Mouse (Mus musculus) neural tube, embryonic 15.5 days (tissue): ENCODE data around the gene Ezh2. TPM values are rescaled to one million over a fixed set of nuclear protein-coding genes. Genes with fewer than 3 reads are reported as not detected.

ENCODE experiments used
- ATAC-seq: fragments of 200-750 bp; cut with Nextera tagmentation; 2 replicates; pipeline ENCODE4 v1.8.0; 2017; ENCODE audit warnings: mild to moderate bottlenecking, moderate TSS enrichment, moderate library complexity; ENCODE audit not compliant: low FRiP score
- H3K27ac ChIP-seq: fragments of 300-500 bp; sonication (generic); replicated peaks from 2 replicates; pipeline ENCODE4 v1.5.1; 2015; ENCODE audit warnings: mild to moderate bottlenecking, inconsistent platforms
- H3K27me3 ChIP-seq: fragments of 300-500 bp; sonication (generic); replicated peaks from 2 replicates; pipeline ENCODE4 v1.6.1; 2015; ENCODE audit warnings: inconsistent platforms
- H3K36me3 ChIP-seq: fragments of 300-500 bp; sonication (generic); 2 replicates; pipeline ENCODE4 v1.6.1; 2015; ENCODE audit warnings: inconsistent platforms
- H3K4me1 ChIP-seq: fragments of 300-500 bp; sonication (generic); 2 replicates; pipeline ENCODE4 v1.6.1; 2015; ENCODE audit warnings: inconsistent platforms
- H3K4me2 ChIP-seq: fragments of 300-500 bp; sonication (generic); 2 replicates; pipeline ENCODE4 v1.6.1; 2015; ENCODE audit warnings: inconsistent platforms, mild to moderate bottlenecking, moderate library complexity
- H3K4me3 ChIP-seq: fragments of 300-500 bp; sonication (generic); replicated peaks from 2 replicates; pipeline ENCODE4 v1.5.1; 2015; ENCODE audit warnings: mild to moderate bottlenecking, inconsistent platforms
- H3K9ac ChIP-seq: fragments of 300-500 bp; sonication (generic); replicated peaks from 2 replicates; pipeline ENCODE4 v1.6.1; 2015; ENCODE audit warnings: mild to moderate bottlenecking, inconsistent platforms
- H3K9me3 ChIP-seq: fragments of 300-500 bp; sonication (generic); replicated peaks from 2 replicates; pipeline ENCODE4 v1.6.1; 2016; ENCODE audit warnings: inconsistent platforms
- WGBS: fragments of 180-500 bp; shearing (Covaris S2); methylation state at CpG from one replicate; pipeline ENCODE4 v1.1.7; 2015; ENCODE audit warnings: mixed read lengths; 5-methylcytosine and 5-hydroxymethylcytosine counted together
- polyA plus RNA-seq: library from polyadenylated mRNA; unstranded; fragments of >200 nt; fragmentation: Nextera tagmentation; extraction: Ambion mirVana; gene quantifications from 2 replicates; pipeline ENCODE4 v1.2.1, GENCODE M21; 2015

Gene Ezh2
- polyA plus RNA-seq, 1 experiment from 2014 or later, result 48.1 TPM

- WGBS, result 73% methylated on average over 1 of the region's 1 CpGs
- H3K27me3 ChIP-seq, result no peaks in the 10 kb centered on the region
- no peak for ATAC-seq
- H3K9ac ChIP-seq, result no peak overlapping the region
- H3K27ac ChIP-seq, result no peak overlapping the region
- no peaks in the 10 kb centered on the region for H3K4me1 ChIP-seq
- no peak overlapping the region for H3K4me3 ChIP-seq
- no peak overlapping the region for H3K4me2 ChIP-seq
- no peaks in the 10 kb centered on the region for H3K9me3 ChIP-seq
- H3K36me3 ChIP-seq, result peaks cover 57% of the 10 kb centered on the region
Measured at GRCm38 (mm10) chr6:47532547-47532946, 62.6 kb downstream of the Ezh2 start.

GRCm38 (mm10) chr6:47527655-47528054 lies 67.5 kb downstream of the Ezh2 start:
- Histone ChIP-seq H3K4me3 (no peak overlapping the region), H3K36me3 (peaks cover 83% of the 10 kb centered on the region)
- 89% methylated on average over 1 of the region's 1 CpGs for WGBS

GRCm38 (mm10) chr6:47527129-47527528 lies 68.0 kb downstream of the Ezh2 start:
- H3K36me3 ChIP-seq, result peaks cover 84% of the 10 kb centered on the region
- 82% methylated on average over 2 of the region's 2 CpGs for WGBS

More at GRCm38 (mm10) chr6:47527655-47528054, 67.5 kb downstream of the Ezh2 start:
- Histone ChIP-seq H3K9ac (no peak overlapping the region), H3K27ac (no peak overlapping the region), H3K4me1 (no peaks in the 10 kb centered on the region), H3K9me3 (no peaks in the 10 kb centered on the region), H3K4me2 (no peak overlapping the region), H3K27me3 (no peaks in the 10 kb centered on the region)
- no peak for ATAC-seq

GRCm38 (mm10) chr6:47526446-47526845 lies 68.7 kb downstream of the Ezh2 start:
- H3K4me1 ChIP-seq, result no peaks in the 10 kb centered on the region
- no peaks in the 10 kb centered on the region for H3K27me3 ChIP-seq
- no peak overlapping the region for H3K4me3 ChIP-seq
- no peak overlapping the region for H3K4me2 ChIP-seq
- no peak overlapping the region for H3K9ac ChIP-seq
- peaks cover 87% of the 10 kb centered on the region for H3K36me3 ChIP-seq
- 86% methylated on average over 4 of the region's 4 CpGs for WGBS
- ATAC-seq, result no peak
- H3K9me3 ChIP-seq, result no peaks in the 10 kb centered on the region
- peak overlapping the region; percentile 33; the same call in 1 of the 2 replicates for H3K27ac ChIP-seq

More at GRCm38 (mm10) chr6:47527129-47527528, 68.0 kb downstream of the Ezh2 start:
- H3K4me1 ChIP-seq, result no peaks in the 10 kb centered on the region
- no peak for ATAC-seq
- H3K27ac ChIP-seq, result no peak overlapping the region
- H3K27me3 ChIP-seq, result no peaks in the 10 kb centered on the region
- no peak overlapping the region for H3K4me3 ChIP-seq
- no peak overlapping the region for H3K9ac ChIP-seq
- no peaks in the 10 kb centered on the region for H3K9me3 ChIP-seq
- H3K4me2 ChIP-seq, result no peak overlapping the region

- H3K9me3 ChIP-seq, result no peaks in the 10 kb centered on the region
- H3K4me3 ChIP-seq, result no peak overlapping the region
- no peak overlapping the region for H3K27ac ChIP-seq
- H3K36me3 ChIP-seq, result peaks cover 83% of the 10 kb centered on the region
- H3K27me3 ChIP-seq, result no peaks in the 10 kb centered on the region
- H3K4me1 ChIP-seq, result no peaks in the 10 kb centered on the region
- no peak overlapping the region for H3K9ac ChIP-seq
- no peak for ATAC-seq
- H3K4me2 ChIP-seq, result no peak overlapping the region
- whole genome bisulfite sequencing, result 90% methylated on average over 2 of the region's 2 CpGs
Measured at GRCm38 (mm10) chr6:47525041-47525440, 70.1 kb downstream of the Ezh2 start.

GRCm38 (mm10) chr6:47522431-47522830 lies 72.7 kb downstream of the Ezh2 start:
- Histone ChIP-seq H3K4me2 (no peak overlapping the region), H3K36me3 (peaks cover 90% of the 10 kb centered on the region), H3K4me3 (no peak overlapping the region), H3K27ac (no peak overlapping the region), H3K9me3 (no peaks in the 10 kb centered on the region), H3K27me3 (no peaks in the 10 kb centered on the region), H3K9ac (no peak overlapping the region), H3K4me1 (no peaks in the 10 kb centered on the region)
- 92% methylated on average over 3 of the region's 3 CpGs for WGBS
- ATAC-seq, result no peak

- peaks cover 91% of the 10 kb centered on the region for H3K36me3 ChIP-seq
Measured at GRCm38 (mm10) chr6:47520030-47520429, 75.1 kb downstream of the Ezh2 start.

GRCm38 (mm10) chr6:47494562-47494961 lies 100.6 kb downstream of the Ezh2 start:
- WGBS, result 91% methylated on average over 4 of the region's 4 CpGs

More at GRCm38 (mm10) chr6:47520030-47520429, 75.1 kb downstream of the Ezh2 start:
- no peaks in the 10 kb centered on the region for H3K4me1 ChIP-seq
- no peaks in the 10 kb centered on the region for H3K27me3 ChIP-seq
- no peak overlapping the region for H3K4me3 ChIP-seq
- H3K27ac ChIP-seq, result no peak overlapping the region
- H3K9me3 ChIP-seq, result no peaks in the 10 kb centered on the region
- WGBS, result 87% methylated on average over 2 of the region's 2 CpGs
- ATAC-seq, result no peak
- no peak overlapping the region for H3K4me2 ChIP-seq
- no peak overlapping the region for H3K9ac ChIP-seq

GRCm38 (mm10) chr6:47482027-47482426 lies 113.1 kb downstream of the Ezh2 start:
- no peaks in the 10 kb centered on the region for H3K27me3 ChIP-seq
- H3K4me2 ChIP-seq, result no peak overlapping the region
- no peaks in the 10 kb centered on the region for H3K4me1 ChIP-seq
- no peak overlapping the region for H3K4me3 ChIP-seq
- 100% methylated on average over 1 of the region's 1 CpGs for WGBS
- H3K36me3 ChIP-seq, result 0 out of 2 replicates have a peak, but pooled peaks cover 2% of the 10 kb centered on the region
- H3K9ac ChIP-seq, result no peak overlapping the region
- H3K9me3 ChIP-seq, result no peaks in the 10 kb centered on the region
- H3K27ac ChIP-seq, result no peak overlapping the region
- ATAC-seq, result no peak

More at GRCm38 (mm10) chr6:47494562-47494961, 100.6 kb downstream of the Ezh2 start:
- Histone ChIP-seq H3K27me3 (no peaks in the 10 kb centered on the region), H3K27ac (no peak overlapping the region), H3K4me3 (no peak overlapping the region), H3K36me3 (no peaks in the 10 kb centered on the region), H3K9me3 (no peaks in the 10 kb centered on the region), H3K4me1 (no peaks in the 10 kb centered on the region), H3K4me2 (no peak overlapping the region), H3K9ac (no peak overlapping the region)
- ATAC-seq, result no peak

Other genes with a start within 250 kb of the Ezh2 start
- gene Cul1, start 141.9 kb downstream of the Ezh2 start, polyA plus RNA-seq, result 113 and 126 TPM in 2 replicates
- 147 and 177 TPM in 2 replicates for gene Pdia4, start 218.1 kb upstream of the Ezh2 start, polyA plus RNA-seq
- gene Zfp786, start 235.5 kb upstream of the Ezh2 start, polyA plus RNA-seq, result 14.4 and 16.4 TPM in 2 replicates
- 17.3 and 17.4 TPM in 2 replicates for gene Zfp398, start 240.3 kb upstream of the Ezh2 start, polyA plus RNA-seq